Mouse (Mus musculus): ENCODE results near the gene Cldnd2.

Cldnd2 gene

GRCm38 (mm10) chr7:43447801-43448200, 7.2 kb downstream of the Cldnd2 start:
- 69% methylated on average over 4 of the region's 4 CpGs for WGBS

- 95% methylated on average over 3 of the region's 3 CpGs for WGBS
Observed at GRCm38 (mm10) chr7:43448246-43448645, 7.7 kb downstream of the Cldnd2 start.

GRCm38 (mm10) chr7:43449811-43450210, 9.2 kb downstream of the Cldnd2 start:
- 100% methylated on average over 2 of the region's 2 CpGs for WGBS

- 90% methylated on average over 11 of the region's 11 CpGs for WGBS
Observed at GRCm38 (mm10) chr7:43451726-43452125, 11.1 kb downstream of the Cldnd2 start.

GRCm38 (mm10) chr7:43452609-43453008, 12.0 kb downstream of the Cldnd2 start:
- 56% methylated on average over 4 of the region's 4 CpGs for WGBS

GRCm38 (mm10) chr7:43453599-43454355, 13.2 kb downstream of the Cldnd2 start:
- WGBS: 83% methylated on average over 14 of the region's 14 CpGs

- 89% methylated on average over 6 of the region's 6 CpGs for WGBS
Observed at GRCm38 (mm10) chr7:43454371-43454770, 13.8 kb downstream of the Cldnd2 start.

- 70% methylated on average over 4 of the region's 4 CpGs for WGBS
Observed at GRCm38 (mm10) chr7:43462851-43463250, 22.3 kb downstream of the Cldnd2 start, which contains the start of gene Vsig10l. Gene Vsig10l, plus strand, starts transcription at chr7:43463151.

GRCm38 (mm10) chr7:43463976-43464375, 23.4 kb downstream of the Cldnd2 start:
- WGBS: 86% methylated on average over 7 of the region's 7 CpGs

GRCm38 (mm10) chr7:43464864-43465343, 24.3 kb downstream of the Cldnd2 start:
- 15% methylated on average over 35 of the region's 35 CpGs for WGBS

GRCm38 (mm10) chr7:43465344-43466098, 24.9 kb downstream of the Cldnd2 start:
- 1% methylated on average over 33 of the region's 33 CpGs for WGBS

GRCm38 (mm10) chr7:43466099-43466694, 25.6 kb downstream of the Cldnd2 start:
- WGBS: 2% methylated on average over 33 of the region's 33 CpGs

- WGBS: 55% methylated on average over 8 of the region's 8 CpGs
Observed at GRCm38 (mm10) chr7:43470373-43470772, 29.8 kb downstream of the Cldnd2 start.

- 40% methylated on average over 23 of the region's 23 CpGs for WGBS
Observed at GRCm38 (mm10) chr7:43475706-43476105, 35.1 kb downstream of the Cldnd2 start.

GRCm38 (mm10) chr7:43476376-43476775, 35.8 kb downstream of the Cldnd2 start:
- 54% methylated on average over 13 of the region's 13 CpGs for WGBS

GRCm38 (mm10) chr7:43481191-43481590, 40.6 kb downstream of the Cldnd2 start:
- 31% methylated on average over 3 of the region's 3 CpGs for WGBS

GRCm38 (mm10) chr7:43482090-43482716, 41.6 kb downstream of the Cldnd2 start:
- 35% methylated on average over 8 of the region's 8 CpGs for WGBS

GRCm38 (mm10) chr7:43483236-43483635, 42.7 kb downstream of the Cldnd2 start:
- WGBS: 49% methylated on average over 10 of the region's 10 CpGs

GRCm38 (mm10) chr7:43488646-43489045, 48.1 kb downstream of the Cldnd2 start:
- 25% methylated on average over 5 of the region's 5 CpGs for WGBS

GRCm38 (mm10) chr7:43489631-43490125, 49.1 kb downstream of the Cldnd2 start, which contains the start of gene Iglon5:
Gene Iglon5, minus strand, starts transcription at chr7:43490075.
- WGBS: 3% methylated on average over 21 of the region's 41 CpGs

GRCm38 (mm10) chr7:43490182-43490584, 49.6 kb downstream of the Cldnd2 start:
- WGBS: under 1% methylated on average over 8 of the region's 13 CpGs

GRCm38 (mm10) chr7:43490861-43491260, 50.3 kb downstream of the Cldnd2 start:
- WGBS: 70% methylated on average over 9 of the region's 9 CpGs

All from cerebral cortex, adult 2 months (tissue).